ENCODE assay signal across 25 mouse cellular contexts in the genomic region with DNA sequence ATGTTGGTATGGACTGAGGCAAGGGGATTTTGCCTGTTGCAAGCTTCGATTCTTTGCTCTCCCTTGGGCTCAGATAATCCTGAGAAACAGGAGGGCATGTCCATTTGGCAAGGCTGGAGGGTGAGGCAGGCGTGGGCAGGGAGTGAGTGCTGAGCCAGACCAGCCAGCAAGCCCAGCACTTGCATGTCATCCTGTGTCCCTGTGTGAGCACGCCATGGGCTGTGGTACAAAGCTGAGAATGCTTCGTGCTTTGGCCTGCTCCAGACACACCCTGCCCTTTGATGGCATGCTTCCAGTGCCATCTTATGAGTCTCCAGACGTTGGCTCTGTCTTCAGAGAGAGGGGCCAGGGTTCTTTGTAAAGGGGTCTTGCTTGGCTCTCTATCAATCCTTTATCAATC.
"Had no signal": no experiment of that assay in that cellular context is flagged by ENCODE, and none has a peak within 500 bp of the region (broad histone marks: within the 10 kb centered on the region; RNA-seq: fewer than 3 reads in every experiment).

No protein-coding gene starts in this region.

- H3K36me3 ChIP-seq: heart, embryonic 13.5 days; heart, embryonic 15.5 days; hindbrain, embryonic 13.5 days; hindbrain, embryonic 15.5 days; kidney, embryonic 15.5 days; limb, embryonic 10.5 days; limb, embryonic 12.5 days; liver, embryonic 13.5 days; liver, embryonic 15.5 days had no signal

- H3K4me1 ChIP-seq: heart, embryonic 13.5 days; heart, embryonic 15.5 days; kidney, embryonic 15.5 days; liver, embryonic 13.5 days; liver, embryonic 15.5 days had no signal

- DNase-seq: gastrocnemius, adult 2 months; gastrocnemius, postnatal 10 days; gastrocnemius, postnatal 25 days; heart, adult 18-20 months; heart, postnatal 14 days; heart, postnatal 36 days; kidney, adult 11 months; kidney, adult 2 months; kidney, adult 9 months; kidney, postnatal 14 days; kidney, postnatal 36 days; layer of hippocampus, adult 9-11 months; layer of hippocampus, postnatal 36 days; liver; liver, embryonic 13.5 days had no signal

- H3K27me3 ChIP-seq: heart, embryonic 15.5 days; hindbrain, embryonic 13.5 days; hindbrain, embryonic 15.5 days; kidney, embryonic 15.5 days; limb, embryonic 12.5 days; liver, embryonic 13.5 days; liver, embryonic 15.5 days had no signal

- ATAC-seq: hindbrain, postnatal 0 days; intestine, embryonic 16.5 days had no signal

- H3K4me3 ChIP-seq: gastrocnemius, adult 2 months; heart, embryonic 13.5 days; heart, embryonic 15.5 days; hindbrain, embryonic 13.5 days; hindbrain, embryonic 15.5 days; kidney, embryonic 15.5 days; limb, embryonic 10.5 days; limb, embryonic 12.5 days; liver, embryonic 13.5 days; liver, embryonic 15.5 days had no signal

- H3K9me3 ChIP-seq: heart, embryonic 13.5 days; heart, embryonic 15.5 days; hindbrain, embryonic 13.5 days; hindbrain, embryonic 15.5 days; kidney, embryonic 15.5 days; limb, embryonic 10.5 days; liver, embryonic 15.5 days had no signal
